Mouse (Mus musculus) embryonic fibroblast, embryonic 13.5 days (primary cell): ENCODE results near the gene Stkld1.

ENCODE experiments used
- CTCF ChIP-seq: IDR thresholded peaks from 2 replicates; pipeline ENCODE4 v1.5.1; 2011; ENCODE audit warnings: mild to moderate bottlenecking, control low read depth, low read length, moderate library complexity, borderline replicate concordance; ENCODE audit not compliant: insufficient read depth
- POLR2A ChIP-seq: IDR thresholded peaks from 2 replicates; pipeline ENCODE4 v1.6.1; 2011; ENCODE audit warnings: low read depth, mild to moderate bottlenecking, control low read depth, low read length, moderate library complexity

DNA sequence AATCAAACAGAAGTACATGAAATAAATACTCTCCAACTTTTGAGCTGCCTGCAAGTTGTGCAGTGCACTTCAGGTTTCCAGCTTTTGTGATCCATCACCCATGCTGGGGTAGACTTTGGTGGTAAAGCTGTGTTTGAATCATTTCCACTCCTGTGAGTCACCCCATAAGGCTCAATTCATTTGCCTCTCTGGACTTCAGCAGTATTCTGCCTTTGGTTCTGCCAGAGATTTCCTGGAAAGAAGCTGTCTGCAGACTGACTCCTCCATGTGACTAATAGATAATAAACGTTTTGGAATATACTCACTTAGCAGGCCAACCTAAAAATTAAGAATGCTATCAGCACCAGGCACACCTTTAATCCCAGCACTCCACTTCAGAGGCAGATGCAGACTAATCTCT lies 33.1 kb upstream of the Stkld1 start:
- TF ChIP-seq POLR2A = no peak
- TF ChIP-seq CTCF = no peak
